Mouse (Mus musculus) intestine, embryonic 16.5 days (tissue): ENCODE results near the gene Pnmal2. TPM values are rescaled to one million over a fixed set of nuclear protein-coding genes. Genes with fewer than 3 reads are reported as not detected.

Experiments used
- ATAC-seq: fragments of 200-750 bp; cut with Nextera tagmentation; 2 replicates; pipeline ENCODE4 v1.8.0; 2017; ENCODE audit warnings: moderate TSS enrichment, moderate library complexity
- H3K27ac ChIP-seq: fragments of 300-500 bp; sonication (generic); 2 replicates; pipeline ENCODE4 v1.5.1; 2014; ENCODE audit warnings: mild to moderate bottlenecking, low read length
- H3K27me3 ChIP-seq: fragments of 300-500 bp; sonication (generic); replicated peaks from 2 replicates; pipeline ENCODE4 v1.6.1; 2014; ENCODE audit warnings: low read length, control low read depth, mixed read lengths; ENCODE audit not compliant: control insufficient read depth, insufficient read depth
- H3K36me3 ChIP-seq: fragments of 300-500 bp; sonication (generic); 2 replicates; pipeline ENCODE4 v1.6.1; 2014; ENCODE audit warnings: low read length, control low read depth; ENCODE audit not compliant: control insufficient read depth, insufficient read depth
- H3K4me1 ChIP-seq: fragments of 300-500 bp; sonication (generic); 2 replicates; pipeline ENCODE4 v1.6.1; 2014; ENCODE audit warnings: low read length, control low read depth, mixed read lengths; ENCODE audit not compliant: control insufficient read depth, insufficient read depth
- H3K4me2 ChIP-seq: fragments of 300-500 bp; sonication (generic); 2 replicates; pipeline ENCODE4 v1.6.1; 2014; ENCODE audit warnings: low read depth, low read length, control low read depth
- H3K4me3 ChIP-seq: fragments of 300-500 bp; sonication (generic); 2 replicates; pipeline ENCODE4 v1.5.1; 2014; ENCODE audit warnings: mild to moderate bottlenecking, low read length
- H3K9ac ChIP-seq: fragments of 300-500 bp; sonication (generic); 2 replicates; pipeline ENCODE4 v1.6.1; 2014; ENCODE audit warnings: low read depth, low read length
- H3K9me3 ChIP-seq: fragments of 300-500 bp; sonication (generic); 2 replicates; pipeline ENCODE4 v1.6.1; 2016; ENCODE audit warnings: low read length, control low read depth; ENCODE audit not compliant: control insufficient read depth
- WGBS: fragments of 180-500 bp; shearing (Covaris S2); extraction: QIAGEN DNeasy Blood & Tissue Kit; methylation state at CpG from one replicate; pipeline ENCODE4 v1.1.7; 2014; 5-methylcytosine and 5-hydroxymethylcytosine counted together
- polyA plus RNA-seq: library from polyadenylated mRNA; unstranded; fragments of >200 nt; fragmentation: Nextera tagmentation; extraction: Ambion mirVana; gene quantifications from 2 replicates; pipeline ENCODE4 v1.2.1, GENCODE M21; 2015

Pnmal2 gene
- polyA plus RNA-seq, 1 experiment from 2014 or later = 4.9 TPM

GRCm38 (mm10) chr7:16932704-16933577 is 11.5 kb upstream of the Pnmal2 start:
- Histone ChIP-seq H3K9me3 (no peaks in the 10 kb centered on the region), H3K27me3 (no peaks in the 10 kb centered on the region), H3K36me3 (no peaks in the 10 kb centered on the region), H3K9ac (no peak overlapping the region), H3K4me2 (no peak overlapping the region), H3K4me1 (no peaks in the 10 kb centered on the region), H3K27ac (no peak overlapping the region), H3K4me3 (no peak overlapping the region)
- WGBS = 46% methylated on average over 14 of the region's 14 CpGs
- ATAC-seq = no peak

- no peak overlapping the region for H3K27ac ChIP-seq
- H3K27me3 ChIP-seq = no peaks in the 10 kb centered on the region
- no peak for ATAC-seq
- no peaks in the 10 kb centered on the region for H3K9me3 ChIP-seq
- no peaks in the 10 kb centered on the region for H3K36me3 ChIP-seq
- peaks cover 2% of the 10 kb centered on the region; the same call in 1 of the 2 replicates for H3K4me1 ChIP-seq
- H3K4me3 ChIP-seq = no peak overlapping the region
- no peak overlapping the region for H3K9ac ChIP-seq
- no peak overlapping the region for H3K4me2 ChIP-seq
- WGBS = 46% methylated on average over 4 of the region's 4 CpGs
Measured at GRCm38 (mm10) chr7:16937312-16937711, 7.2 kb upstream of the Pnmal2 start.

DNA sequence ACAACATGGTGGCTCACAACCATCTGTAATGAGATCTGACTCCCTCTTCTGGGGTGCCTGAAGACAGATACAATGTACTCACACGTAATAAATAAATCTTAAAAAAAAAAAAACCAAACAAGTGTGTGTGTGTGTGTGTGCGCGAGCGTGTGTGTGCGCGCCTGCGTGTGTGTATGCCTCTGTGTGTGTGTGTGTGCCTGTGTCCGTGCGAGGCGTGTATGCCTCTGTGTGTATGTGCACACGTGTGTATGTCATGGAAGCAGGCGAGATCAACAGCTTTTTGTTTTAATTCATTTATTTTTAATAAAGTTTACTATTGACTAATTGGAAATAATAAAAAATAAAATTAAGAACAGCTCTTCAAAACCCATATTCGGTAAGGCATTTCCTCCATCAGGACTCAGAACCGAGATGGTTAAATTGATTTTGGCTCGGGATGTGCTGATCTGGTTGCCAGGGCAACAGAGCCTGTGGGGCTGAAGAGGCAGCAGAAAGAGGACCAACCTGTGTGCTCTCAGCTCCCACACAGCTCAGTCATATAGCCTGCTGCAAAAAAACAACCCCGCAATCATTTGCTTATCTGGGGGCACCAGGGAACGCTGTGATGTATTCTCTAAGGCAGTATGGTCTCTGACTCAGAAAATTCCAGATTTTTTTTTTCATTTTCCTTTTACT is 6.2 kb upstream of the Pnmal2 start:
- peak; percentile 32; the same call in 1 of the 2 replicates for ATAC-seq
- no peak overlapping the region for H3K4me3 ChIP-seq
- no peak overlapping the region for H3K9ac ChIP-seq
- no peak overlapping the region for H3K4me2 ChIP-seq
- no peaks in the 10 kb centered on the region for H3K27me3 ChIP-seq
- no peak overlapping the region for H3K27ac ChIP-seq
- peaks cover 2% of the 10 kb centered on the region; the same call in 1 of the 2 replicates for H3K4me1 ChIP-seq
- 68% methylated on average over 17 of the region's 17 CpGs for WGBS
- H3K36me3 ChIP-seq = no peaks in the 10 kb centered on the region
- H3K9me3 ChIP-seq = no peaks in the 10 kb centered on the region

DNA sequence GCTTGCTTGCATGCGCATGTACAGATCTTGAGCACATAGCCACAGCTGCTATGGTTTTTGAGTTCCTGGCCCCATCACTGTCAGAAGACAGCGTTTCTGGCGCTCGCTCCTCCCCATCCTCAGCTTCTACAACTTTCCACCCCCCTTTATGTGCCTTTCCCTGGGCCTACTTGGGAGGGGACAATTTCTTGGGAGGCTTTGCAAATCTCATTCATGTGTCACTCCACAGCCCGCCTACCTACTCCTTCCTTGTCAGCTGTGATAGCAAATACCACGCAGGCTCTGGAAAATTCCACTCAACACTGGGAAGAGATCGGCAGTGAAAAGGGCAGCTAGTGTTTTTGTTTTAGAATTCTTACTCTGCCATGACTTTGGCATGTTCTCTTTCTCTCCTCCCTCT is 4.2 kb upstream of the Pnmal2 start:
- Histone ChIP-seq H3K36me3 (no peaks in the 10 kb centered on the region), H3K4me3 (no peak overlapping the region), H3K9ac (0 out of 2 replicates have a peak overlapping the region, but pooled peaks have one; percentile 15), H3K27ac (peak overlapping the region; percentile 58), H3K4me1 (peaks cover 16% of the 10 kb centered on the region), H3K27me3 (peaks cover 8% of the 10 kb centered on the region), H3K4me2 (no peak overlapping the region), H3K9me3 (no peaks in the 10 kb centered on the region)
- 37% methylated on average over 7 of the region's 7 CpGs for WGBS
- no peak for ATAC-seq

DNA sequence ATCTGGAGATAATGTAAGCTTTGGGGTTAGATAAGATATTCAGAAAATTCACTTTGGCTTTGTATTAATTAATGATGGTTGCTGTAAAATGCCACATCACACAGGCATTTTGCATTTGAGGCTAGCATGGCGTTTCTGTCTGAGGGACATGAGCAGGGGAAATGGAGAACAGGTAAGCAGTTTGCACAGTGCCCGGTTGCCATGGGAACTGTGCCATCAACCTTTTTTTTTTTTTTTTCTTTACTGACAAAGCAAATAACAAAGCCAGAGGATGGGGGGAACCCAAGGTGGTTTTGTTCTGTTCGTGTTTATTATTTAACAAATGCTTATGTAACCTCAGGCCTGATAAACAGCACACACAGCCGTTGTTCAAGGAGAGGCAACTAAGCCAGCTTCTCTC is 1.6 kb upstream of the Pnmal2 start:
- H3K4me1 ChIP-seq = peaks cover 40% of the 10 kb centered on the region
- no peak overlapping the region for H3K4me2 ChIP-seq
- 48% methylated on average over 4 of the region's 4 CpGs for WGBS

DNA sequence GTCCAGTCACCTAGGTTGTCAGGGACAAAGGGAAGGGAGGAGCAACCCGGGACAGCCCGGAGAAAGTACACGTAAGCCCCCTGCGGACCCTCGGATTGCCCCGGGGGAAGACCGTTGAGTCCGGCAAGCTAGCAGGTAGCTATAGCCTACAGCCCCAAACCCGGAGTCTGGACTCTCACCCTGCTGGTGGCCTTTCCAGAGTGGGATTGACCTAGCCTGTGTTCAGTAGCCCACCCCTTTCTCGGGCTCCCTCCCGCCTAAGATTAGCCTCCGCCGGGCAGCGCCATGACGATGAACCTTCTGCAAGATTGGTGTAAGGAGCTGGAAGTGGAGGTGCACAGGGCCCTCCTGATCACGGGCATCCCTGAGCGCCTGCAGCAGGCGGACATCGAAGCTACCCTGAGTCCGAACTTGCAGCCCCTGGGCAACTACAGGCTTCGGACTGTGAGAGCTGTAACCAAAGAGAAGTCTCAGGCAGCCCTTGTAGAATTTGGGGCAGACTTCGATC is 380 bp downstream of the Pnmal2 start:
- Histone ChIP-seq H3K9me3 (no peaks in the 10 kb centered on the region), H3K4me3 (peak overlapping the region; percentile 63), H3K27ac (peak overlapping the region; percentile 52), H3K36me3 (no peaks in the 10 kb centered on the region), H3K4me2 (peak overlapping the region; percentile 93), H3K4me1 (peaks cover 49% of the 10 kb centered on the region), H3K27me3 (peaks cover 34% of the 10 kb centered on the region), H3K9ac (peak overlapping the region; percentile 79)
- 4% methylated on average over 22 of the region's 22 CpGs for WGBS
- no peak; the same call in 1 of the 2 replicates for ATAC-seq

More for the DNA sequence above, 1.6 kb upstream of the Pnmal2 start:
- Histone ChIP-seq H3K36me3 (no peaks in the 10 kb centered on the region), H3K9ac (no peak overlapping the region), H3K4me3 (no peak overlapping the region), H3K27ac (no peak overlapping the region), H3K27me3 (peaks cover 30% of the 10 kb centered on the region), H3K9me3 (no peaks in the 10 kb centered on the region)
- ATAC-seq = no peak

DNA sequence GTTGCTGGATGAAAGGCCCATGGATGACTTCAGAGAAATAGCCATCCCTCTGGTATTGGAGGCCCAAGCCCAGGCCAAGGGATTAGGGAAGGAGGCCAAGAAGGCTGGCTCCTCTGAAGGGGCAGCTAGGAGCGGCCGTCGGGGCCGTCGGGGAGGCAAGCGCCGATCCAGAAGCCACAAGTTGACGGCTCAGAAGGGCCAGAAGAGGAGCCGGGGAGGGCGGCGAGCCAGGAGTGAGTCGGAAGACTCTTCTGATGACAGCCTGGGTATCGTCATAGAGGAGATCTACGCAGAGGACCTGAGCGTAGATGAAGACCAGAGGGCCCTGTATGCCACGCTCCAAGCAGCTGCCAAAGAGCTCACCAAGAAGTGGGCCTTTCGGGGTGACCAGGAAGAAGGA is 937 bp downstream of the Pnmal2 start:
- no peaks in the 10 kb centered on the region for H3K36me3 ChIP-seq
- peak overlapping the region; percentile 63 for H3K4me3 ChIP-seq
- H3K9ac ChIP-seq = peak overlapping the region; percentile 79
- peaks cover 50% of the 10 kb centered on the region for H3K4me1 ChIP-seq
- H3K4me2 ChIP-seq = peak overlapping the region; percentile 93
- peaks cover 34% of the 10 kb centered on the region for H3K27me3 ChIP-seq
- WGBS = 32% methylated on average over 17 of the region's 17 CpGs
- ATAC-seq = no peak
- H3K9me3 ChIP-seq = no peaks in the 10 kb centered on the region
- H3K27ac ChIP-seq = no peak overlapping the region

GRCm38 (mm10) chr7:16946441-16947348 is 2.2 kb downstream of the Pnmal2 start:
- peaks cover 50% of the 10 kb centered on the region for H3K4me1 ChIP-seq
- H3K27ac ChIP-seq = 0 out of 2 replicates have a peak overlapping the region, but pooled peaks have one; percentile 20
- no peaks in the 10 kb centered on the region for H3K36me3 ChIP-seq
- H3K4me2 ChIP-seq = peak overlapping the region; percentile 72
- no peak for ATAC-seq
- H3K4me3 ChIP-seq = peak overlapping the region; percentile 44
- H3K9me3 ChIP-seq = no peaks in the 10 kb centered on the region
- 8% methylated on average over 52 of the region's 53 CpGs for WGBS
- peaks cover 34% of the 10 kb centered on the region for H3K27me3 ChIP-seq
- H3K9ac ChIP-seq = peak overlapping the region; percentile 64
